Mouse (Mus musculus) testis, adult 2 months (tissue): Measurements from ENCODE around the gene Ncln.

Source experiments
- CTCF ChIP-seq: fragments of 200-500 bp; IDR thresholded peaks from 2 replicates; pipeline ENCODE4 v1.5.1; 2012; ENCODE audit warnings: low read depth, mild to moderate bottlenecking, inconsistent platforms, low read length, moderate library complexity; ENCODE audit not compliant: control insufficient read depth, insufficient read depth, insufficient replicate concordance
- POLR2A ChIP-seq: fragments of 200-500 bp; IDR thresholded peaks from 2 replicates; pipeline ENCODE4 v1.6.1; 2012; ENCODE audit warnings: low read depth, mild to moderate bottlenecking, inconsistent platforms, low read length, moderate library complexity; ENCODE audit not compliant: control insufficient read depth

DNA sequence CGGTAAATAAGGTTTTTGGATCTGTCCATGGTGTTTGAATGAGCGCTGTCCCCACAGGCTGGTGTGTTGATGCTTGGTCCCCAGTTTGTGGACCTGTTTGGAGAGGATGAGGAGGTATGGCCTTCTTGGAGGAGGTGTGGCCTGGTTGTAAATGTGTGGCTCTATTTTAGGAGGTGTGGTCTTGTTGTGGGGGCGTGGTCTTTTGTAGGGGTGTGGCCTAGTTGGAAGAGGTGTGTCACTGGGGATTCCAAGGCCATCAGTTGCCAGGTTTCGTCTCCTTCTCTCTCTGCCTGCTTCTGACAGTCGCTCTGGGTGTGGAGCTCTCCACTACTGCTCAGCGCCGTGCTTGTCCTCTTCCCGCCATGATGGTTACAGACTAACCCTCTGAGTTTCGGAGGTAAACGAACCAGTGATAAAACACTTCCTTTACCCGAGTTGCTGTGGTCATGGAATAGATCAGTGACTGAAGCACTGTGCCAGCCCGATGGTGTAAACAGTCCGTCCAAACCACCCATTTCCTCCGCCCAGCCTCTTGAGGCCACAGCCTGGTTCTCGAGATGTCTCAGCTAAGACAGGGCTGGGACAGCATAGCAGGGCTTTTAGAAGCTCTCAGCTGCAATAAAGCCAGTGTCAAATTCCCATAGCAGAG, 8.9 kb upstream of the Ncln start:
- no peak for TF ChIP-seq CTCF
- TF ChIP-seq POLR2A = no peak
